Mouse (Mus musculus) mouse trophoblast stem cell (cell line): ENCODE data around the gene Adamtsl5.
"Not testable (repeated sequence)": the region's sequence is repeated elsewhere in the genome, so short reads cannot be mapped to it uniquely, and the experiment has no call there.

Experiments used
- in situ Hi-C, 2 experiments: fragments of 300-500 bp; cut with MseI, MboI; formaldehyde crosslinking; loops; 2 replicates in 1 of 2; 3 replicates in 1 of 2; pipeline ENCODE4 v1.15.1; 2025

Gene Adamtsl5

DNA sequence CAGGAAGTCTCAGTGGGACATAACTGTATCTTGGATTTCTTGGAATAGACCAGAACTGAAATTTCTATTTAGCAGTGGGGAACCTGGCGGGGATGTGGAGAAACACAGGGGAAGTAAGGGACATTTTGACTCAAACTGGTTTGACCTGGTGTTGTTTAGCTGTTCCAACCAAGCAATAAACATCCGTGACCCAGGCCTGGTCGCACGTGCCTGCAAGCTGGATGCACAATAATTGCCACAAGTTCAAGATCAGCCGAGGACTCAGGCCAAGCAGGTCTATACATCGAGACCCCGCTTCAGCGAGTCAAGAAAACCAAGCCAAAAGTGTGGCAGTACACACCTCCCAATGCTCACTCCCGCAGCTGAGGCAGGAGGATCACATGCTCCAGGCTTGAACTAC, 23.8 kb upstream of the Adamtsl5 start:
- in situ Hi-C loops = no loop called here

GRCm38 (mm10) chr10:80371411-80371966, 23.3 kb upstream of the Adamtsl5 start:
- in situ Hi-C loops = no loop called here

DNA sequence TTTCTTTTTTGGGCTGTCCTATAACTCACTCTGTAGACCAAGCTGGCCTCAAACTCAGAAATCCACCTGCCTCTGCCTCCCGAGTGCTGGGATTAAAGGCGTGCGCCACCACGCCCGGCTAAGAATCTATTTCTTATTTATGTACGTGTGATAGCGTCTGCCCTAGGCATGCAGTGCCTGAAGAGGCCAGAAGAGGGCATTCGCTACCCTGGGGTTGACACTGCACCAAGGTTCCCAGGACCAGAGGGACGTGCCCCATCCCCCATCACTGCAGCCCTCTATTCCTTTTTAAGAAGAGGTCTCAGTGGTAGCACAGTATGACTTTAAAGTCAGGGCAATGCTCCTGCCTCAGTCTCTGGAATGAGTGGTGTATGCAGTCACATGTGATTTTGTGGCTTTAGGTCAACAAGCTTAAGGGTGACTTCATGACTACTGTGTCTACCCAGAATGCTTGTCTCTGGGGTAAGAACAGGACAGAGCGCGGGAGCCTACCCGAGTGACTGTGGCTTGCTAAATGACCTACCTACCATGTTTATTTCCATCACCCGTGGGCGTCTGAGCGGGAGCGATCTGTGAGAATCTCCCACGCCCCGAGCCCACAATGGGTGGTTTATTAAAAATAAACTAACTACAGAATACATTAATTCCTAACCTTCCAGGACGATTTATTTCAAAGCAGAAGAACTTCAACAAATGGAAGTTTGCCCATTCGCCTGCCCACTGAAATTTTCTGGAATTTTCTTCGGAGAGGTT, 22.0 kb upstream of the Adamtsl5 start:
- in situ Hi-C loops = no loop called here

DNA sequence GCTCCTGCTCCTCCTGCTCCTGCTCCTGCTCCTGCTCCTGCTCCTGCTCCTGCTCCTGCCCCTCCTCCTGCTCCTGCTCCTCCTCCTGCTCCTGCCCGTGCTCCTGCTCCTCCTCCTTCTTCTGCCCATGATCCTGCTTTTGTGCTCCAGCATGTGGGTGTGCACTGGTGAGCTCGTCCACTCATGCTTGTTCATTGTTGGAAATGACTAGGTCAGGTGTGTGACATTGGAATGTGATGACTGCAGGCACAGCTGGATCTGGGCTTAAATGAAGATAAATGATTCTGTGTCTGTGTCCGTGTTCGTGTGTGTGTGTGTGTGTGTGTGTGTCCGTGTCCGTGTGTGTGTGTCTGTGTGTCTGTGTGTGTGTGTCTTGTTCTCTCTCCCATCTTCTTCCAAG, 20.2 kb upstream of the Adamtsl5 start:
- in situ Hi-C loops = no loop called here

DNA sequence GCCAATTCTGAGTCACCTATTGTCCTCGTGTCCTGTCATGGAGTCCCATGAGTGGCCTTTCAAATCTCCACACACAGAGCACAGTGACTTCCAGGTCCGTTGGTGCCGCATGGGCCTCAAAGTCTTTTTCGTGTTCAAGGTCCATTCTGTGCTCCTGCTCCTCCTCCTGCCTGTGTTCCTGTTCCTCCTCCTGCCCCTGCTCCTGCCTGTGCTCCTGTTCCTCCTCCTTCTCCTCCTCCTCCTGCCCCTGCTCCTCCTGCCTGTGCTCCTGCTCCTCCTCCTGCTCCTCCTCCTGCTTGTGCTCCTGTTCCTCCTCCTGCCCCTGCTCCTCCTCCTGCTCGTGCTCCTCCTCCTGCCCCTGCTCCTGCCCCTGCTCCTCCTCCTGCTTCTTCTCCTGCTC, 19.7 kb upstream of the Adamtsl5 start:
- in situ Hi-C loops = no loop called here

- in situ Hi-C loops = no loop called here
Measured at GRCm38 (mm10) chr10:80365736-80366135, 17.5 kb upstream of the Adamtsl5 start.

GRCm38 (mm10) chr10:80363734-80364133, 15.5 kb upstream of the Adamtsl5 start:
- in situ Hi-C loops = no loop called here

- in situ Hi-C loops = no loop called here
Measured at GRCm38 (mm10) chr10:80357994-80358639, 9.9 kb upstream of the Adamtsl5 start.

DNA sequence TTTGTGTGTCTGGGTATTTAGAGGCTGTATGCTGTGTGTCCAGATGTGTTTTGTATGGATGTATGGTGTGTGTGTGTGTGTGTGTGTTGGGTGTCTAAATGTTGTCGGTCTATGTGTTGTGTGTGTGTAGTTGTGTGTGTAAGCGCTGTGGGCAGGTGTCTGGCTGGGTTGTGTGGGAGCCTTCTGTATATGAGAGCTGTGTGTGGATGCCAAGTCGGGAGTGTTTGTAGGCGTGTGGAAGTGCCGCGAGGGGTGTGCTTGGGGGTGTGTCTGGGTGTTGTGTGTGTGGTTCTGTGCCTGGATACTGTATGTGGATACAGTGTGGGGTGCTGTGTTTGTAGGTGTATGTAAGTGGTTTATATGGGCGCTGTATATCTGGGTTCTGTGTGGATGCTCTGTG, 9.1 kb upstream of the Adamtsl5 start:
- in situ Hi-C loops = no loop called here

- in situ Hi-C loops = no loop called here
Measured at GRCm38 (mm10) chr10:80356737-80357136, 8.5 kb upstream of the Adamtsl5 start.

GRCm38 (mm10) chr10:80356001-80356682, 7.9 kb upstream of the Adamtsl5 start, which contains the start of gene Plk5:
Gene Plk5, plus strand, starts transcription at chr10:80356459.
- in situ Hi-C loops = no loop called here

- in situ Hi-C loops = no loop called here
Measured at GRCm38 (mm10) chr10:80355431-80355830, 7.2 kb upstream of the Adamtsl5 start.

DNA sequence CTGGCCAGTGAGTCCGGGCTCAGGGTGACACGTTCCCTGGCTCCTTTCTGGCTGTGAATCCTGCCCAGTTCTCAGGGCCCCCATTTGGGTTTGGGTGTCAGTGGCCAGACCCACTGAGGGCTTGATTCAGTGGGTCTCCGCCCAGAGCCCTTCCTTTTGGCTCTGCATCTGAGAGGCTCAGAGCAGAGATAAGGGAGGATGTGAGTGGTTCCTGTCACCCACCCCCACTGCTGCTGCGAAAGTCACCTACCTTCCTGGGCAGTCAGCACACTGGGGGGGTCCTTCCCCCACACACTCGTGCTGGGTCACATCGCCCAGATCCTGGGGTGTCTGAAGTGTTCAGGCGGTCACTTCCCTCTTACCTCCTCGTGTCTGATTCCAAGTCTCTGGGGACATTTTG, 4.5 kb upstream of the Adamtsl5 start:
- in situ Hi-C loops = no loop called here

- in situ Hi-C loops = no loop called here
Measured at GRCm38 (mm10) chr10:80351896-80352295, 3.7 kb upstream of the Adamtsl5 start.

DNA sequence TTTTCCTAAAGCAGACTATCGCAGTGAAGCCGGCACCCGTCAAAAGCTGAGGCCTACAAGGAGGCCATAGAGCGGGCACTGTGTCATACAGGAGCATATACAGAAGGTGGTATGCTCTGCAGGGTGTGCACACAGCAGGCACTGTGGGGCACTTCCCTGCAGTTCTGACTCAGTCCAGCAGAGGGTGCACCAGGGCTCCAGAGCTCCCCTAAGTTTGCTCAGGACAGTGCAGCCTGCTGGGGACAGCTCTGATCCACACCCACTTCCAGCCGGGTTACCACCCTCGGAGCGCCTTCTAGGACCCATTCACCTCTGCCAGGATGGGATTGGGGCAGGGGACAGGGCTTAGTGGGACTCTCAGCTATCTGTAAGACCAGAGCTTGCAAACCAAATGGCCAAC, 2.1 kb upstream of the Adamtsl5 start:
- in situ Hi-C loops = no loop called here

- in situ Hi-C loops = no loop called here
Measured at GRCm38 (mm10) chr10:80348981-80349380, 769 bp upstream of the Adamtsl5 start.

GRCm38 (mm10) chr10:80347514-80347967, 671 bp downstream of the Adamtsl5 start:
- in situ Hi-C loops = no loop called here

- in situ Hi-C loops = not testable (repeated sequence)
Measured at GRCm38 (mm10) chr10:80345929-80346328, 2.3 kb downstream of the Adamtsl5 start.

GRCm38 (mm10) chr10:80345122-80345521, 3.1 kb downstream of the Adamtsl5 start:
- in situ Hi-C loops = no loop called here

GRCm38 (mm10) chr10:80344131-80344661, 4.0 kb downstream of the Adamtsl5 start:
- in situ Hi-C loops = no loop called here

DNA sequence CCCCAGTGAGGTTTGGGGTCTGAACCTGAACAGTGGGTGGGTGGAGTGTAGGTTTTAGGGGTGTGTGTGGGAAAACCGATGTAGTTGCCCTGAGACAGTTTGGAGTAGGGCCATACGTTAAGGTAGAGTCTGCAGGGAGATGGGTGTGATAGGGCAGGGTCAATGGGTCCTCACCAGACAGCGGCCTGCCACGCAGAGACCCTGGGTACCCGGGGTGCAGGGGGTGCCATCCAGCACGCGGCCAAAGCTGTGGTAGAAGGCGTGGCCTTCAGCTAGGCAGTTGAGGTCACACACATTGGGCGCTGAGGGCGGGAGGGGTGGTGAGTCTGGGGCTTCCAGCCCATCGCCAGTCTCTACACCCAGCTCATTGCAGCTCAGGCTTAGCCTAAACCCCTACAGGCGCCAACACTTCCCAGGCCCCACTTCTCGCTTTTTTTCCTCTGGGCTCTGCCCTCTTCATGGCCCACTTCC, 4.8 kb downstream of the Adamtsl5 start:
- in situ Hi-C loops = no loop called here
